Comparison of ENCODE assay signal across 30 mouse cellular contexts in genomic region chr17:3389741-3390140, GRCm38 (mm10).
"Had no signal": no experiment of that assay in that cellular context is flagged by ENCODE, and none has a peak within 500 bp of the region (broad histone marks: within the 10 kb centered on the region; RNA-seq: fewer than 3 reads in every experiment).

No protein-coding gene starts in this region.

- H3K27ac ChIP-seq: limb, embryonic 10.5 days; limb, embryonic 12.5 days; limb, embryonic 13.5 days; limb, embryonic 15.5 days; liver, embryonic 12.5 days; liver, embryonic 13.5 days; liver, embryonic 14.5 days; liver, embryonic 15.5 days; lung, embryonic 15.5 days; macrophage; midbrain, embryonic 10.5 days; midbrain, embryonic 12.5 days; midbrain, embryonic 13.5 days; midbrain, embryonic 15.5 days; neural tube, embryonic 12.5 days had no signal

- H3K36me3 ChIP-seq: limb, embryonic 10.5 days; limb, embryonic 12.5 days; limb, embryonic 13.5 days; limb, embryonic 15.5 days; liver, embryonic 12.5 days; liver, embryonic 13.5 days; liver, embryonic 15.5 days; lung, embryonic 15.5 days; midbrain, embryonic 10.5 days; midbrain, embryonic 12.5 days; midbrain, embryonic 13.5 days; midbrain, embryonic 15.5 days; neural tube, embryonic 12.5 days had no signal

- H3K27me3 ChIP-seq: limb, embryonic 12.5 days; limb, embryonic 13.5 days; limb, embryonic 15.5 days; liver, embryonic 12.5 days; liver, embryonic 13.5 days; liver, embryonic 15.5 days; lung, embryonic 15.5 days; midbrain, embryonic 12.5 days; midbrain, embryonic 13.5 days; midbrain, embryonic 15.5 days; neural tube, embryonic 12.5 days had no signal

- H3K9me3 ChIP-seq: limb, embryonic 10.5 days; limb, embryonic 12.5 days; limb, embryonic 13.5 days; limb, embryonic 15.5 days; liver, embryonic 12.5 days; liver, embryonic 13.5 days; liver, embryonic 15.5 days; lung, embryonic 15.5 days; megakaryocyte, embryonic 14.5 days; midbrain, embryonic 10.5 days; midbrain, embryonic 12.5 days; midbrain, embryonic 13.5 days; midbrain, embryonic 15.5 days; neural tube, embryonic 12.5 days had no signal

- DNase-seq: left cerebral cortex, postnatal 4 days; liver; liver, embryonic 13.5 days; liver, postnatal 0 days; lung, adult 18-20 months; lung, adult 2 months; lung, embryonic 14.5 days; lung, postnatal 10 days; lung, postnatal 14 days; lung, postnatal 36 days; lung, postnatal 4 days; midbrain, embryonic 14.5 days had no signal

- H3K4me2 ChIP-seq: limb, embryonic 12.5 days; limb, embryonic 13.5 days; limb, embryonic 15.5 days; liver, embryonic 11.5 days; liver, embryonic 12.5 days; liver, embryonic 13.5 days; liver, embryonic 15.5 days; lung, embryonic 14.5 days; lung, embryonic 15.5 days; midbrain, embryonic 12.5 days; midbrain, embryonic 13.5 days; midbrain, embryonic 15.5 days; neural tube, embryonic 12.5 days had no signal

- H3K4me1 ChIP-seq: liver, embryonic 12.5 days; liver, embryonic 13.5 days; liver, embryonic 15.5 days; lung, embryonic 15.5 days; megakaryocyte, embryonic 14.5 days; midbrain, embryonic 10.5 days; midbrain, embryonic 12.5 days; midbrain, embryonic 13.5 days; midbrain, embryonic 15.5 days; neural tube, embryonic 12.5 days had no signal

- ATAC-seq: liver, embryonic 12.5 days; liver, postnatal 0 days; lung, postnatal 0 days; midbrain, embryonic 13.5 days; midbrain, embryonic 15.5 days had no signal

- H3K9ac ChIP-seq: limb, embryonic 12.5 days; limb, embryonic 13.5 days; limb, embryonic 15.5 days; liver, embryonic 12.5 days; liver, embryonic 13.5 days; liver, embryonic 14.5 days; liver, embryonic 15.5 days; liver, postnatal 0 days; lung, embryonic 14.5 days; lung, embryonic 15.5 days; midbrain, embryonic 12.5 days; midbrain, embryonic 13.5 days; midbrain, embryonic 15.5 days; neural tube, embryonic 12.5 days had no signal

- H3K4me3 ChIP-seq: limb, embryonic 10.5 days; limb, embryonic 12.5 days; limb, embryonic 13.5 days; limb, embryonic 15.5 days; liver, embryonic 12.5 days; liver, embryonic 13.5 days; liver, embryonic 15.5 days; lung, embryonic 15.5 days; megakaryocyte, embryonic 14.5 days; midbrain, embryonic 10.5 days; midbrain, embryonic 12.5 days; midbrain, embryonic 13.5 days; midbrain, embryonic 15.5 days; myocyte; neural tube, embryonic 12.5 days had no signal
